Mouse (Mus musculus): ENCODE results near the gene Dpf3.

- TF ChIP-seq POLR2A (IDR thresholded peaks at IDR 0.05; ENCODE audit: control insufficient read depth, low read depth, low read length) (no peak), CTCF (IDR thresholded peaks at IDR 0.05; ENCODE audit: control insufficient read depth, insufficient read depth, insufficient replicate concordance, low read depth, low read length) (no peak)
Measured at GRCm38 (mm10) chr12:83496736-83497135, 9.2 kb upstream of the Dpf3 start.

All from testis, adult 2 months (tissue).